8 mouse cellular contexts compared by ENCODE assay signal in the genomic region with DNA sequence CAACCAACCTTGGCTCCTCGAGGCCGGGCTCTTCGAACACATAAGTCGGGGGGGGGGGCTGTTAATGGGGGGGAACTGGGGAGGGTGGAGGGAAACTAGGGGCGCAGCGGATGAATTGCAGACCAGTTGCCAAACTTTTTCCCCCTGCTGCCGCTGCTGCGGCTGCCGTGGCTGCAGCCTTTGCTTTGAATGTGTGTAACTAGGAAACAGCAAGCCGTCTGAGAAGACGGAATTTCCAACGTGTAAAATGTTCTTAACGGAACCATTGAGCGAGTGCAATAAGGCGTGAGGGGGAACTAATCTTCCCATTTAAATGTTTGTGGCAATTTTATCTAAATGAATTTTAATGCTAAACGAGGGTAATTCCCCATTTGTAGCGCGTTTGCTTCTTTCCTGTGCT.
A peak's percentile ranks its signal among the peaks of the same experiment; 100 is the strongest.
DNase-seq lines count a peak whose midpoint lies in the region; ATAC-seq lines count a peak whose summit lies in the region.

No protein-coding gene starts in this region.

- peak overlapping the region; percentile 97 for H3K27ac ChIP-seq in neural tube, embryonic 11.5 days (ENCODE audit: low read depth, low read length)
- H3K27ac ChIP-seq in forebrain, embryonic 10.5 days, result peak overlapping the region; percentile 91
- peak overlapping the region; percentile 78 for H3K27ac ChIP-seq in intestine, embryonic 16.5 days (ENCODE audit: low read length)
- peak overlapping the region; percentile 87 for H3K27ac ChIP-seq in midbrain, embryonic 10.5 days (replicated peaks)

- peaks cover 59% of the 10 kb centered on the region for H3K4me1 ChIP-seq in neural tube, embryonic 11.5 days (ENCODE audit: control insufficient read depth, insufficient read depth, low read length)
- peaks cover 93% of the 10 kb centered on the region for H3K4me1 ChIP-seq in forebrain, embryonic 10.5 days
- H3K4me1 ChIP-seq in intestine, embryonic 16.5 days (ENCODE audit: control insufficient read depth, insufficient read depth, low read length), result 0 out of 2 replicates have a peak, but pooled peaks cover 3% of the 10 kb centered on the region
- H3K4me1 ChIP-seq in midbrain, embryonic 10.5 days, result peaks cover 82% of the 10 kb centered on the region

- ATAC-seq in neural tube, embryonic 11.5 days (ENCODE audit: insufficient read depth, low FRiP score, low TSS enrichment), result peak; percentile 39
- ATAC-seq in intestine, embryonic 16.5 days, result no peak

- peak overlapping the region; percentile 60 for H3K9ac ChIP-seq in neural tube, embryonic 11.5 days (ENCODE audit: low read length)
- H3K9ac ChIP-seq in intestine, embryonic 16.5 days (ENCODE audit: low read depth, low read length), result peak overlapping the region; percentile 66

- under 1% methylated on average over 18 of the region's 18 CpGs for whole genome bisulfite sequencing in neural tube, embryonic 11.5 days
- 1% methylated on average over 18 of the region's 18 CpGs for WGBS in forebrain, embryonic 10.5 days
- under 1% methylated on average over 18 of the region's 18 CpGs for WGBS in intestine, embryonic 16.5 days
- WGBS in midbrain, embryonic 10.5 days, result under 1% methylated on average over 18 of the region's 18 CpGs

- no peaks in the 10 kb centered on the region for H3K9me3 ChIP-seq in neural tube, embryonic 11.5 days (ENCODE audit: control insufficient read depth, low read length)
- no peaks in the 10 kb centered on the region for H3K9me3 ChIP-seq in forebrain, embryonic 10.5 days
- no peaks in the 10 kb centered on the region for H3K9me3 ChIP-seq in intestine, embryonic 16.5 days (ENCODE audit: control insufficient read depth, low read length)
- H3K9me3 ChIP-seq in midbrain, embryonic 10.5 days (replicated peaks), result no peaks in the 10 kb centered on the region

- no peaks in the 10 kb centered on the region for H3K27me3 ChIP-seq in neural tube, embryonic 11.5 days (ENCODE audit: control insufficient read depth, insufficient read depth, low read length)
- H3K27me3 ChIP-seq in forebrain, embryonic 10.5 days (ENCODE audit: poor library complexity, severe bottlenecking), result peaks cover 71% of the 10 kb centered on the region
- no peaks in the 10 kb centered on the region for H3K27me3 ChIP-seq in intestine, embryonic 16.5 days (replicated peaks; ENCODE audit: control insufficient read depth, insufficient read depth, low read length)
- H3K27me3 ChIP-seq in midbrain, embryonic 10.5 days (ENCODE audit: low read depth, poor library complexity, severe bottlenecking), result peaks cover 54% of the 10 kb centered on the region

- peak overlapping the region; percentile 36 for H3K4me3 ChIP-seq in neural tube, embryonic 11.5 days (ENCODE audit: low read depth, low read length)
- peak overlapping the region; percentile 57 for H3K4me3 ChIP-seq in forebrain, embryonic 10.5 days
- peak overlapping the region; percentile 50 for H3K4me3 ChIP-seq in intestine, embryonic 16.5 days (ENCODE audit: low read length)
- peak overlapping the region; percentile 59 for H3K4me3 ChIP-seq in midbrain, embryonic 10.5 days

- intact Hi-C loops in gastrocnemius, postnatal 14 days (cut with DNase I; ENCODE audit: low total_unique reads), result loop anchor here (5.0 kb wide), 2 partner anchors 149 to 884 kb away; no protein-coding TSS in a partner anchor

- H3K36me3 ChIP-seq in neural tube, embryonic 11.5 days (ENCODE audit: control insufficient read depth, insufficient read depth, low read length), result no peaks in the 10 kb centered on the region
- no peaks in the 10 kb centered on the region for H3K36me3 ChIP-seq in forebrain, embryonic 10.5 days (replicated peaks)
- no peaks in the 10 kb centered on the region for H3K36me3 ChIP-seq in intestine, embryonic 16.5 days (ENCODE audit: control insufficient read depth, insufficient read depth, low read length)
- H3K36me3 ChIP-seq in midbrain, embryonic 10.5 days, result peaks cover 4% of the 10 kb centered on the region; the same call in 1 of the 2 replicates

- DNase-seq in adrenal gland, adult (ENCODE audit: inconsistent age in 2 of 2, low spot score in 1 of 2), result peak; percentile 57 to 85
- no peak for DNase-seq in adrenal gland, adult 8-10 months
- DNase-seq in neural tube, embryonic 11.5 days (ENCODE audit: low spot score), result peak; percentile 81
- DNase-seq in neural tube, embryonic 10.5 days (ENCODE audit: extremely low spot score, low spot score), result no peak
- DNase-seq in forebrain, embryonic 10.5 days (ENCODE audit: extremely low spot score, low spot score), result peak; percentile 78
- DNase-seq in midbrain, embryonic 10.5 days (ENCODE audit: low spot score), result no peak
- DNase-seq in gastrocnemius, postnatal 14 days, result no peak

- peak overlapping the region; percentile 67 for H3K4me2 ChIP-seq in neural tube, embryonic 11.5 days (ENCODE audit: low read depth)
- peak overlapping the region; percentile 88 for H3K4me2 ChIP-seq in intestine, embryonic 16.5 days (ENCODE audit: low read depth, low read length)

Comparison
In these comparisons a context has a peak if more than half of its experiments do, and no peak if none do; other contexts are left out.
1. DNase-seq: peak in adrenal gland, adult (2 of 2), neural tube, embryonic 11.5 days (single experiment) and forebrain, embryonic 10.5 days (single experiment); none in adrenal gland, adult 8-10 months (single experiment), neural tube, embryonic 10.5 days (single experiment), midbrain, embryonic 10.5 days (single experiment) and gastrocnemius, postnatal 14 days (single experiment).
2. Peak in every context shown above with its lines, with median percentiles within 50 percentile points of each other: H3K27ac ChIP-seq and H3K4me3 ChIP-seq.